Mouse (Mus musculus) liver, adult 2 months (tissue): ENCODE measurements around the gene Chuk. TPM values are rescaled to one million over a fixed set of nuclear protein-coding genes. Genes with fewer than 3 reads are reported as not detected.

Source experiments
- DNase-seq: peaks from one replicate; pipeline ENCODE4 v3.0.0-alpha.2; 2011; ENCODE audit warnings: low read depth, low spot score; ENCODE audit errors: extremely low read depth
- H3K27ac ChIP-seq: fragments of 200-500 bp; replicated peaks from 2 replicates; pipeline ENCODE4 v1.5.1; 2012; ENCODE audit warnings: low read depth, mild to moderate bottlenecking, control low read depth, inconsistent platforms, low read length; ENCODE audit not compliant: insufficient read depth
- H3K27me3 ChIP-seq: fragments of 200-500 bp; 2 replicates; pipeline ENCODE4 v1.6.1; 2012; ENCODE audit warnings: mild to moderate bottlenecking, moderate library complexity, low read length, inconsistent platforms; ENCODE audit not compliant: control insufficient read depth, insufficient read depth
- H3K36me3 ChIP-seq: fragments of 200-500 bp; 2 replicates; pipeline ENCODE4 v1.6.1; 2012; ENCODE audit warnings: low read length, inconsistent platforms; ENCODE audit not compliant: control insufficient read depth, insufficient read depth
- H3K4me1 ChIP-seq: fragments of 200-500 bp; 2 replicates; pipeline ENCODE4 v1.6.1; 2011; ENCODE audit warnings: low read length; ENCODE audit not compliant: control insufficient read depth, insufficient read depth
- H3K4me3 ChIP-seq: fragments of 200-500 bp; 2 replicates; pipeline ENCODE4 v1.5.1; 2011; ENCODE audit warnings: low read depth, mild to moderate bottlenecking, control low read depth, low read length, moderate library complexity; ENCODE audit not compliant: insufficient read depth
- H3K79me2 ChIP-seq: fragments of 200-500 bp; 2 replicates; pipeline ENCODE4 v1.6.1; 2012; ENCODE audit warnings: inconsistent platforms, mild to moderate bottlenecking, low read length, moderate library complexity; ENCODE audit not compliant: control insufficient read depth, insufficient read depth
- H3K9ac ChIP-seq: fragments of 200-500 bp; 2 replicates; pipeline ENCODE4 v1.6.1; 2012; ENCODE audit warnings: low read depth, mild to moderate bottlenecking, control low read depth, inconsistent platforms, low read length
- CTCF ChIP-seq: fragments of 200-500 bp; IDR thresholded peaks from 2 replicates; pipeline ENCODE4 v1.5.1; 2011; ENCODE audit warnings: low read depth, low read length, control low read depth
- POLR2A ChIP-seq: fragments of 200-500 bp; IDR thresholded peaks from 2 replicates; pipeline ENCODE4 v1.6.1; 2011; ENCODE audit warnings: low read length, control low read depth; ENCODE audit not compliant: insufficient read depth; ENCODE audit errors: extremely low read depth
- WGBS: fragments of 180-500 bp; shearing (Covaris S2); methylation state at CpG from one replicate; pipeline ENCODE4 v1.1.7; 2018; 5-methylcytosine and 5-hydroxymethylcytosine counted together
- polyA plus RNA-seq: library from polyadenylated mRNA; depleted of rRNA; stranded (reverse); fragments of >200 nt; gene quantifications from 2 replicates; pipeline ENCODE4 v1.2.3, GENCODE M21; 2012
- total RNA-seq: library from RNA; depleted of rRNA; stranded (reverse); fragments of >200 nt; gene quantifications from 2 replicates; pipeline ENCODE4 v1.2.3, GENCODE M21; 2014

The Chuk gene
- total and polyA plus RNA-seq, 2 experiments, result 34.7 to 129 TPM

- Histone ChIP-seq H3K9ac (no peak overlapping the region), H3K27me3 (no peaks in the 10 kb centered on the region), H3K79me2 (0 out of 2 replicates have a peak, but pooled peaks cover 3% of the 10 kb centered on the region), H3K36me3 (peaks cover 67% of the 10 kb centered on the region), H3K4me1 (no peaks in the 10 kb centered on the region), H3K27ac (no peak overlapping the region), H3K4me3 (no peak overlapping the region)
- WGBS, result 77% methylated on average over 11 of the region's 11 CpGs
- TF ChIP-seq CTCF (no peak), POLR2A (no peak)
- no peak for DNase-seq
These were observed 32.3 kb downstream of the Chuk start for GRCm38 (mm10) chr19:44074986-44075385.

GRCm38 (mm10) chr19:44071166-44071565 is 36.1 kb downstream of the Chuk start:
- Histone ChIP-seq H3K36me3 (peaks cover 42% of the 10 kb centered on the region), H3K4me3 (no peak overlapping the region), H3K27ac (no peak overlapping the region), H3K9ac (no peak overlapping the region), H3K79me2 (peaks cover 2% of the 10 kb centered on the region; the same call in 1 of the 2 replicates), H3K4me1 (peaks cover 12% of the 10 kb centered on the region), H3K27me3 (no peaks in the 10 kb centered on the region)
- DNase-seq, result no peak
- TF ChIP-seq CTCF, result no peak
- 86% methylated on average over 5 of the region's 5 CpGs for WGBS

- H3K79me2 ChIP-seq, result peaks cover 3% of the 10 kb centered on the region; the same call in 1 of the 2 replicates
- TF ChIP-seq POLR2A (no peak), CTCF (no peak)
- H3K27me3 ChIP-seq, result no peaks in the 10 kb centered on the region
- 0 out of 2 replicates have a peak overlapping the region, but pooled peaks have one; percentile 17 for H3K27ac ChIP-seq
- peak; percentile 60 for DNase-seq
- peak overlapping the region; percentile 84 for H3K4me3 ChIP-seq
- H3K9ac ChIP-seq, result peak overlapping the region; percentile 67
- H3K36me3 ChIP-seq, result peaks cover 36% of the 10 kb centered on the region
- H3K4me1 ChIP-seq, result peaks cover 14% of the 10 kb centered on the region
- WGBS, result 4% methylated on average over 4 of the region's 4 CpGs
These were observed 37.4 kb downstream of the Chuk start for GRCm38 (mm10) chr19:44069914-44070232.

DNA sequence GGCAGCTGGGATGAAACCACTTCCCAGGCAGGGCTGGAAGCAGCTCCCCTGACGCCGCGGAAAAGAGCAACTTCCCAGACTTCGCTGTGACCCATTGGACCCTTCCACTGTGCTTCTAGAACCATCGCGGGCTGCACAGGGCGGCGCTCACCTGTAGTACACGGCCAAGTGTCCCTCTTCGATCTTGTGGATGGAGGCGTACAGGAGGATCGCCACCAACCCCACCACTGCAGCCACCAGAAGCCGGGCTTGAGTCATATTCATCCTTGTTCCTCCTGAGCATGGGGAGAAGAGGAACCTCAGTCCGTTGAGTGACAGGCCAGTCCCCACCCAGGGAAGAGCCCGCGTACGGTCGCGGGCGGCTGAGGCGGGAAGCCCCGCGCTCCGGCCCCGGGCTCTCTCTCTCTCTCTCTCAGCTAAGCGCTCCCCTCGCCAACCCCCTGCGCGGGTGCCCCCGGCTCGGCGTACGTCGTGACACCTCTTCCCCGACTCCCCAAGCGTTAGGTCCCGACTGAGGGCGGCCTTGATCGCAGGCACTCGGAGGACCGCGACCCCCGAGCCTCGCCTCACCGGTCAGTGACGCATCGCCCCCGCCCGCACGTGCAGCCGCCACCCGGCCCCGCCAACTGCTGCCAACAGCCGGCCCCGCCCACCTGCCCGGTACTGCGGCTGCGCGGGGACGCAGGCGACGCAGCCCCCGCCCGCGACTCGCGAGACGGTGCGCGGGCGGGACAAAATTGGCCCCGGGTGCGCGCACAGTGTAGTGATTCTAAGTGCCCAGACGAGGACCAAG is 38.0 kb downstream of the Chuk start, which contains the start of gene Erlin1:
Gene Erlin1, minus strand, starts transcription at position 665 of the 793 bp plus-strand sequence.
- peak; percentile 69 for DNase-seq
- H3K4me1 ChIP-seq, result peaks cover 15% of the 10 kb centered on the region
- H3K27me3 ChIP-seq, result no peaks in the 10 kb centered on the region
- peaks cover 3% of the 10 kb centered on the region; the same call in 1 of the 2 replicates for H3K79me2 ChIP-seq
- TF ChIP-seq POLR2A (no peak), CTCF (no peak)
- under 1% methylated on average over 59 of the region's 75 CpGs for WGBS
- peak within 1 kb of the TSS; percentile 84 for H3K4me3 ChIP-seq
- peak within 1 kb of the TSS; percentile 90 for H3K9ac ChIP-seq
- H3K27ac ChIP-seq, result peak within 1 kb of the TSS; percentile 75
- H3K36me3 ChIP-seq, result peaks cover 37% of the 10 kb centered on the region

- H3K4me3 ChIP-seq, result peak overlapping the region; percentile 36; the same call in 1 of the 2 replicates
- WGBS, result 46% methylated on average over 4 of the region's 4 CpGs
These were observed 39.0 kb downstream of the Chuk start for GRCm38 (mm10) chr19:44068232-44068631.

More at GRCm38 (mm10) chr19:44068232-44068631, 39.0 kb downstream of the Chuk start:
- peak overlapping the region; percentile 75; the same call in 1 of the 2 replicates for H3K27ac ChIP-seq
- no peak for DNase-seq
- peaks cover 3% of the 10 kb centered on the region; the same call in 1 of the 2 replicates for H3K79me2 ChIP-seq
- TF ChIP-seq CTCF (no peak), POLR2A (no peak)
- H3K36me3 ChIP-seq, result peaks cover 31% of the 10 kb centered on the region
- peaks cover 15% of the 10 kb centered on the region for H3K4me1 ChIP-seq
- H3K27me3 ChIP-seq, result no peaks in the 10 kb centered on the region
- no peak overlapping the region for H3K9ac ChIP-seq
